Mouse (Mus musculus) MEL (cell line): ENCODE results near the gene Xiap. TPM values are rescaled to one million over a fixed set of nuclear protein-coding genes. Genes with fewer than 3 reads are reported as not detected.

Experiments used
- DNase-seq: peaks from one replicate; pipeline ENCODE4 v3.0.0; 2011; ENCODE audit warnings: low read depth, low spot score
- H3K27ac ChIP-seq: 2 replicates; pipeline ENCODE4 v1.5.1; 2012; ENCODE audit warnings: low read depth, mild to moderate bottlenecking, control low read depth, low read length, moderate library complexity; ENCODE audit not compliant: control insufficient read depth
- H3K27me3 ChIP-seq, 2 experiments: fragments of 150-350 bp in 1 of 2; sonication (generic) in 1 of 2; 2 replicates each; pipeline ENCODE4 v1.6.1; 2012; ENCODE audit warnings: low read length in 2 of 2, mild to moderate bottlenecking in 2 of 2, improper control_type of control experiment in 1 of 2, moderate library complexity in 1 of 2; ENCODE audit not compliant: insufficient read depth in 2 of 2, control insufficient read depth in 1 of 2
- H3K36me3 ChIP-seq, 2 experiments: 2 replicates each; pipeline ENCODE4 v1.6.1; 2012 to 2014; ENCODE audit warnings: low read length in 2 of 2, improper control_type of control experiment in 1 of 2, inconsistent platforms in 1 of 2, mild to moderate bottlenecking in 1 of 2; ENCODE audit not compliant: insufficient read depth in 2 of 2, control insufficient read depth in 1 of 2
- H3K4me1 ChIP-seq, 2 experiments: fragments of 150-350 bp in 1 of 2; sonication (generic) in 1 of 2; 2 replicates each; pipeline ENCODE4 v1.6.1; 2012; ENCODE audit warnings: low read length in 2 of 2, improper control_type of control experiment in 1 of 2, mild to moderate bottlenecking in 1 of 2; ENCODE audit not compliant: insufficient read depth in 2 of 2, control insufficient read depth in 1 of 2
- H3K4me3 ChIP-seq, 2 experiments: fragments of 150-350 bp in 1 of 2; sonication (generic) in 1 of 2; 2 replicates each; pipeline ENCODE4 v1.5.1; 2012; ENCODE audit warnings: low read depth in 2 of 2, low read length in 2 of 2, mild to moderate bottlenecking in 2 of 2, moderate library complexity in 2 of 2, control low read depth in 1 of 2, improper control_type of control experiment in 1 of 2; ENCODE audit not compliant: control insufficient read depth in 1 of 2, insufficient read depth in 1 of 2
- H3K79me2 ChIP-seq: 2 replicates; pipeline ENCODE4 v1.6.1; 2012; ENCODE audit warnings: mild to moderate bottlenecking, low read length, moderate library complexity; ENCODE audit not compliant: control insufficient read depth, poor library complexity, insufficient read depth
- H3K9ac ChIP-seq: 2 replicates; pipeline ENCODE4 v1.6.1; 2012; ENCODE audit warnings: low read depth, mild to moderate bottlenecking, control low read depth, low read length, moderate library complexity; ENCODE audit not compliant: control insufficient read depth, poor library complexity, severe bottlenecking
- H3K9me3 ChIP-seq: fragments of 150-350 bp; sonication (generic); replicated peaks from 2 replicates; pipeline ENCODE4 v1.6.1; 2012; ENCODE audit warnings: mild to moderate bottlenecking, low read length, improper control_type of control experiment, moderate library complexity; ENCODE audit not compliant: insufficient read depth
- BHLHE40 ChIP-seq: IDR thresholded peaks from 2 replicates; pipeline ENCODE4 v1.6.1; 2012; ENCODE audit warnings: low read depth, mild to moderate bottlenecking, inconsistent platforms, low read length, improper control_type of control experiment, borderline replicate concordance
- CHD1 ChIP-seq: IDR thresholded peaks from 2 replicates; pipeline ENCODE4 v1.6.1; 2012; ENCODE audit warnings: low read depth, mild to moderate bottlenecking, inconsistent platforms, low read length, improper control_type of control experiment
- CTCF ChIP-seq, 3 experiments: IDR thresholded peaks in 2 of 3; conservative IDR thresholded peaks in 1 of 3; 2 replicates each; pipeline ENCODE4 v1.5.1; 2011 to 2012; ENCODE audit warnings: low read length in 3 of 3, low read depth in 2 of 3, mild to moderate bottlenecking in 2 of 3, improper control_type of control experiment in 1 of 3, inconsistent platforms in 1 of 3, mixed read lengths in 1 of 3, moderate library complexity in 1 of 3; ENCODE audit not compliant: control insufficient read depth in 1 of 3, insufficient read depth in 1 of 3, poor library complexity in 1 of 3, severe bottlenecking in 1 of 3
- E2F4 ChIP-seq: IDR thresholded peaks from 2 replicates; pipeline ENCODE4 v1.6.1; 2011; ENCODE audit warnings: low read depth, low read length, improper control_type of control experiment, borderline replicate concordance
- ELF1 ChIP-seq: IDR thresholded peaks from 2 replicates; pipeline ENCODE4 v1.6.1; 2014; ENCODE audit warnings: low read depth, mild to moderate bottlenecking, inconsistent platforms, low read length, improper control_type of control experiment, moderate library complexity
- EP300 ChIP-seq, 2 experiments: IDR thresholded peaks; 2 replicates each; pipeline ENCODE4 v1.6.1; 2011; ENCODE audit warnings: improper control_type of control experiment in 2 of 2, low read length in 2 of 2, low read depth in 1 of 2, mild to moderate bottlenecking in 1 of 2
- GATA1 ChIP-seq: IDR thresholded peaks from 2 replicates; pipeline ENCODE4 v1.6.1; 2011; ENCODE audit warnings: low read depth, low read length, improper control_type of control experiment
- HCFC1 ChIP-seq: IDR thresholded peaks from 2 replicates; pipeline ENCODE4 v1.6.1; 2012; ENCODE audit warnings: low read depth, mild to moderate bottlenecking, inconsistent platforms, low read length, improper control_type of control experiment, moderate library complexity
- KAT2A ChIP-seq: conservative IDR thresholded peaks from 2 replicates; pipeline ENCODE4 v1.6.1; 2012; ENCODE audit warnings: low read depth, low read length, improper control_type of control experiment, inconsistent platforms
- MAX ChIP-seq: IDR thresholded peaks from 2 replicates; pipeline ENCODE4 v1.6.1; 2011; ENCODE audit warnings: low read length, improper control_type of control experiment
- MAZ ChIP-seq: IDR thresholded peaks from 2 replicates; pipeline ENCODE4 v1.6.1; 2012; ENCODE audit warnings: low read depth, mild to moderate bottlenecking, inconsistent platforms, low read length, improper control_type of control experiment
- MEF2A ChIP-seq: IDR thresholded peaks from 2 replicates; pipeline ENCODE4 v1.6.1; 2014; ENCODE audit warnings: low read depth, mild to moderate bottlenecking, inconsistent platforms, low read length, improper control_type of control experiment; ENCODE audit not compliant: poor library complexity, insufficient replicate concordance, severe bottlenecking; ENCODE audit errors: extremely low read depth
- MXI1 ChIP-seq: IDR thresholded peaks from 2 replicates; pipeline ENCODE4 v1.6.1; 2011; ENCODE audit warnings: mild to moderate bottlenecking, low read depth, low read length, improper control_type of control experiment
- MYC ChIP-seq: IDR thresholded peaks from 2 replicates; pipeline ENCODE4 v1.6.1; 2011; ENCODE audit warnings: low read depth, mild to moderate bottlenecking, low read length, improper control_type of control experiment, moderate library complexity
- NELFE ChIP-seq: IDR thresholded peaks from 2 replicates; pipeline ENCODE4 v1.6.1; 2011; ENCODE audit warnings: low read depth, low read length, improper control_type of control experiment
- NRF1 ChIP-seq: IDR thresholded peaks from 2 replicates; pipeline ENCODE4 v1.6.1; 2014; ENCODE audit warnings: low read depth, mild to moderate bottlenecking, inconsistent platforms, low read length, improper control_type of control experiment, moderate library complexity; ENCODE audit not compliant: poor library complexity, insufficient read depth, severe bottlenecking
- POLR2A ChIP-seq, 2 experiments: IDR thresholded peaks; 2 replicates each; pipeline ENCODE4 v1.6.1; 2011 to 2012; ENCODE audit warnings: low read length in 2 of 2, mild to moderate bottlenecking in 2 of 2, control low read depth in 1 of 2, improper control_type of control experiment in 1 of 2, low read depth in 1 of 2, moderate library complexity in 1 of 2; ENCODE audit not compliant: control insufficient read depth in 1 of 2, insufficient read depth in 1 of 2, poor library complexity in 1 of 2
- POLR2AphosphoS2 ChIP-seq: IDR thresholded peaks from 2 replicates; pipeline ENCODE4 v1.6.1; 2011; ENCODE audit warnings: low read length, improper control_type of control experiment
- POLR2AphosphoS5 ChIP-seq: IDR thresholded peaks from 2 replicates; pipeline ENCODE4 v1.6.1; 2012; ENCODE audit warnings: low read depth, borderline replicate concordance, mild to moderate bottlenecking, inconsistent platforms, low read length, moderate library complexity, mixed read lengths
- SIN3A ChIP-seq: IDR thresholded peaks from 2 replicates; pipeline ENCODE4 v1.6.1; 2012; ENCODE audit warnings: low read length, improper control_type of control experiment, inconsistent platforms
- SMC3 ChIP-seq: IDR thresholded peaks from 2 replicates; pipeline ENCODE4 v1.6.1; 2011; ENCODE audit warnings: low read depth, low read length, improper control_type of control experiment
- TAL1 ChIP-seq: IDR thresholded peaks from 2 replicates; pipeline ENCODE4 v1.6.1; 2012; ENCODE audit warnings: mild to moderate bottlenecking, inconsistent platforms, low read length, moderate library complexity, mixed read lengths
- TBP ChIP-seq: IDR thresholded peaks from 2 replicates; pipeline ENCODE4 v1.8.0; 2011; ENCODE audit warnings: low read depth, low read length, improper control_type of control experiment
- ZKSCAN1 ChIP-seq: IDR thresholded peaks from 2 replicates; pipeline ENCODE4 v1.6.1; 2012; ENCODE audit warnings: low read depth, mild to moderate bottlenecking, inconsistent platforms, low read length, improper control_type of control experiment, moderate library complexity
- ZMIZ1 ChIP-seq: IDR thresholded peaks from 2 replicates; pipeline ENCODE4 v1.6.1; 2012; ENCODE audit warnings: low read depth, mild to moderate bottlenecking, inconsistent platforms, low read length, improper control_type of control experiment, moderate library complexity
- ZNF384 ChIP-seq: IDR thresholded peaks from 2 replicates; pipeline ENCODE4 v1.6.1; 2012; ENCODE audit warnings: low read depth, mild to moderate bottlenecking, inconsistent platforms, low read length, improper control_type of control experiment
- polyA plus RNA-seq, 2 experiments: library from polyadenylated mRNA; stranded (reverse) in 1 of 2; unstranded in 1 of 2; fragments of >175 nt in 1 of 2; fragments of >200 nt in 1 of 2; gene quantifications; 2 replicates each; pipeline versions ENCODE4 v1.2.1 to v1.2.4; 2012; ENCODE audit warnings: low replicate concordance in 2 of 2, low read depth in 1 of 2; ENCODE audit not compliant: insufficient read length in 2 of 2, insufficient read depth in 1 of 2, missing spikeins in 1 of 2
- total RNA-seq: library from RNA; depleted of rRNA; stranded (reverse); fragments of 300-350 nt; gene quantifications from 2 replicates; pipeline ENCODE4 v1.2.3, GENCODE M21; 2012

Xiap gene
- total and polyA plus RNA-seq, 3 experiments, result 7.8 to 89.2 (median 11.8) TPM

DNA sequence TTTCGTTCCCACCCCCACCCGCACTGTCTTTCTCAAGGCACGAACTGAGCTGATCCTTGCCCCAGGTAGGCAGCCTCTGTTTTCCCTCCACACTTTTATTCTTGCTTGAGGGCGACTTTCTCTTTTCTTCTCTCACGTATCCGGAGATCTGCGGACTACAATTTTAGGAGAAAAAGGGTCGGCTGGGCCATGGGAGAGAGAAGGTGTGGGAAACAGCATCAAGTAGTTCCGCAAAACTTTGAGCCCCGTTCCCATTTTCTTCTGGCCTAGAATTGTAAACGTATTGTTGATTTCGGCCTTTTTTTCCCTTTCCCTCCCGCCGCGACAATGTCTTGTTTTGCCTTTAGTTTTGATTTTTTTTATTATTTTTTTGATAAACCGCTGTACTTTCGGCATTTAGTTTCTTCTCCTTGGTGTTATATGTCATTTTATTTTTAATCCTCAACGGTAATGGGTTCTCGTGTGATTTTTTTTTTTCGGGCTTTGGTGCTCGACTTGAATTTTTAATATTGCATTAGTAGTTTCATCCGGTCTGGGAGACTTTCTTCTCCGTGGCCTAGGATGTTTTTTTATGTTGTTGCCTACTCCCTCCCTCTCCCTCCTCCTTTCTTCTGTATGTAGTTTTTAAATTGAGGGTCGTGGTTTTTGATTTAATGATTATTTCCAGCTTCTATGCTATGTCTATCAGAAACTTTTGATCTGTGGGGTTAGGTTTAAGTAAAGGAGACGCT lies 91.7 kb downstream of the Xiap start:
- Histone ChIP-seq H3K79me2 (peaks cover 51% of the 10 kb centered on the region), H3K4me3 (peak overlapping the region; percentile 88 to 95), H3K27ac (peak overlapping the region; percentile 100), H3K9ac (peak overlapping the region; percentile 99), H3K36me3 (peaks cover 0 to 13% of the 10 kb centered on the region in 2 experiments; a peak in 2 of 4 replicates), H3K9me3 (no peaks in the 10 kb centered on the region), H3K27me3 (no peaks in the 10 kb centered on the region), H3K4me1 (peaks cover 1 to 7% of the 10 kb centered on the region in 2 experiments; a peak in 3 of 4 replicates)
- TF ChIP-seq NRF1 (no peak), ZMIZ1 (no peak), POLR2A (IDR thresholded peaks at IDR 0.05; ENCODE audit: control insufficient read depth in 1 of 2, insufficient read depth in 1 of 2, low read depth in 1 of 2, low read length in 2 of 2, poor library complexity in 1 of 2) (peak in 1 of 2 experiments; percentile 16; a peak in 1 of 4 replicates), CHD1 (0 out of 2 replicates have a peak, but pooled peaks have one; percentile 5), ELF1 (no peak), BHLHE40 (no peak), MYC (peak; percentile 9; the same call in 1 of the 2 replicates), SIN3A (no peak; the same call in 1 of the 2 replicates), POLR2AphosphoS5 (no peak), TAL1 (no peak), MAX (no peak), NELFE (peak; percentile 9; the same call in 1 of the 2 replicates), MXI1 (peak; percentile 8; the same call in 1 of the 2 replicates), HCFC1 (0 out of 2 replicates have a peak, but pooled peaks have one; percentile 20), TBP (peak; percentile 44; the same call in 1 of the 2 replicates), SMC3 (no peak), POLR2AphosphoS2 (no peak), ZNF384 (0 out of 2 replicates have a peak, but pooled peaks have one; percentile 40)
- no peak for DNase-seq

DNA sequence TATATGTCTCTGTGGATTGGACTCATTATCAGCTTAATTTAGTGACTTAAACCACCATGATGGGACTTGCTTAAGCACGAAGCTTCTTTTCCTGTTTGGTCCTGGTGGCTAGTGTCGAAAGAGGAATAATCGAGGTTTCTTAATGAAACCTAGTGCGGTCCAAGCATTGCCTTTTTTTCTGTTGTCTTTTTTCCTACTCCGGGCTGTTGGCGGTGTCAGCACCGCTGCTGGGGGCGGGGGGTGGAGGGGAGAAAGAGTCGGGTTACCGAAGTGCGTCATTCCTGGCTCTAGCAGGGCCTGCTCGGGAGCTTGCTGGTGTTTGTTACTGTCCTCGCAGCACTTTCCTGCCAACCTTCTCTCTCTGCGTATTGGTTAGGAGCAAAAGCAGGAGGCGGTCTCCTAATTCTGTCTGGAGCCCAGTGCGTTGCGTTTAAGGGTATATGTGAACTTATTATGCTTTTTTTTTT lies 92.5 kb downstream of the Xiap start:
- DNase-seq, result peak; percentile 90
- TF ChIP-seq SIN3A, result peak; percentile 66; the same call in 1 of the 2 replicates
- TF ChIP-seq EP300 (IDR thresholded peaks at IDR 0.05; ENCODE audit: low read depth in 1 of 2, low read length in 2 of 2), result no peak
- no peak for TF ChIP-seq BHLHE40
- peak; percentile 56 for TF ChIP-seq MXI1
- TF ChIP-seq MAZ, result peak; percentile 59; the same call in 1 of the 2 replicates
- TF ChIP-seq ZNF384, result peak; percentile 72; the same call in 1 of the 2 replicates
- no peak for TF ChIP-seq ZKSCAN1
- no peak for TF ChIP-seq CHD1
- TF ChIP-seq E2F4, result no peak
- no peak for TF ChIP-seq ELF1
- TF ChIP-seq POLR2A (IDR thresholded peaks at IDR 0.05; ENCODE audit: control insufficient read depth in 1 of 2, insufficient read depth in 1 of 2, low read depth in 1 of 2, low read length in 2 of 2, poor library complexity in 1 of 2), result peak in 1 of 2 experiments; percentile 35; a peak in 1 of 4 replicates
- TF ChIP-seq GATA1, result no peak
- no peak for TF ChIP-seq MEF2A
- TF ChIP-seq KAT2A, result no peak
- no peak for TF ChIP-seq HCFC1
- TF ChIP-seq SMC3, result no peak
- no peak for TF ChIP-seq TAL1
- no peak for TF ChIP-seq POLR2AphosphoS5
- TF ChIP-seq CTCF (IDR thresholded peaks at IDR 0.05 in 2 of 3, conservative IDR thresholded peaks at IDR 0.05 in 1 of 3; ENCODE audit: control insufficient read depth in 1 of 3, insufficient read depth in 1 of 3, low read depth in 2 of 3, low read length in 3 of 3, poor library complexity in 1 of 3, severe bottlenecking in 1 of 3), result no peak
- H3K9me3 ChIP-seq, result no peaks in the 10 kb centered on the region
- peaks cover 1 to 8% of the 10 kb centered on the region in 2 experiments; a peak in 3 of 4 replicates for H3K4me1 ChIP-seq
- H3K27me3 ChIP-seq, result no peaks in the 10 kb centered on the region
- H3K4me3 ChIP-seq, result peak overlapping the region; percentile 88 to 95
- H3K36me3 ChIP-seq, result peaks cover 0 to 16% of the 10 kb centered on the region in 2 experiments; a peak in 2 of 4 replicates
- H3K27ac ChIP-seq, result peak overlapping the region; percentile 100
- H3K79me2 ChIP-seq, result peaks cover 55% of the 10 kb centered on the region
- peak overlapping the region; percentile 99 for H3K9ac ChIP-seq
